Mouse (Mus musculus): ENCODE measurements around the gene Vps37c. TPM values are rescaled to one million over a fixed set of nuclear protein-coding genes. Genes with fewer than 3 reads are reported as not detected.

The Vps37c gene
- total and polyA plus RNA-seq, 2 experiments from 2014 or later, result 27.2 to 30.7 TPM

- no peaks in the 10 kb centered on the region for H3K9me3 ChIP-seq (ENCODE audit: low read length)
- no peak for DNase-seq (ENCODE audit: low spot score)
- H3K4me3 ChIP-seq (ENCODE audit: low read length), result no peak overlapping the region
- ATAC-seq, result no peak
- no peak overlapping the region for H3K4me2 ChIP-seq (ENCODE audit: low read depth, low read length)
- 62% methylated on average over 8 of the region's 8 CpGs for WGBS
- TF ChIP-seq CTCF (IDR thresholded peaks at IDR 0.05; ENCODE audit: low read depth), result no peak
- H3K9ac ChIP-seq (replicated peaks; ENCODE audit: low read length), result no peak overlapping the region
- H3K27me3 ChIP-seq (ENCODE audit: insufficient read depth, low read length), result no peaks in the 10 kb centered on the region
- peaks cover 19% of the 10 kb centered on the region for H3K4me1 ChIP-seq (ENCODE audit: insufficient read depth, low read length)
- no peaks in the 10 kb centered on the region; the same call in 1 of the 2 replicates for H3K36me3 ChIP-seq (ENCODE audit: insufficient read depth, low read length)
- H3K27ac ChIP-seq, result no peak overlapping the region
Observed at GRCm38 (mm10) chr19:10703470-10703869, 14.9 kb downstream of the Vps37c start.

GRCm38 (mm10) chr19:10707087-10707875, 18.7 kb downstream of the Vps37c start:
- no peak overlapping the region for H3K27ac ChIP-seq
- WGBS, result 69% methylated on average over 13 of the region's 13 CpGs
- H3K9me3 ChIP-seq (ENCODE audit: low read length), result no peaks in the 10 kb centered on the region
- H3K27me3 ChIP-seq (ENCODE audit: insufficient read depth, low read length), result no peaks in the 10 kb centered on the region
- H3K4me2 ChIP-seq (ENCODE audit: low read depth, low read length), result no peak overlapping the region
- H3K4me3 ChIP-seq (ENCODE audit: low read length), result no peak overlapping the region
- H3K9ac ChIP-seq (replicated peaks; ENCODE audit: low read length), result no peak overlapping the region
- H3K4me1 ChIP-seq (ENCODE audit: insufficient read depth, low read length), result peaks cover 4% of the 10 kb centered on the region; the same call in 1 of the 2 replicates
- peaks cover 14% of the 10 kb centered on the region for H3K36me3 ChIP-seq (ENCODE audit: insufficient read depth, low read length)
- ATAC-seq, result no peak
- TF ChIP-seq CTCF (IDR thresholded peaks at IDR 0.05; ENCODE audit: low read depth), result no peak
- DNase-seq (ENCODE audit: low spot score), result no peak

- H3K9ac ChIP-seq (replicated peaks; ENCODE audit: low read length), result no peak overlapping the region
- H3K9me3 ChIP-seq (ENCODE audit: low read length), result no peaks in the 10 kb centered on the region
- H3K4me1 ChIP-seq (ENCODE audit: insufficient read depth, low read length), result peaks cover 4% of the 10 kb centered on the region; the same call in 1 of the 2 replicates
- no peak overlapping the region for H3K4me2 ChIP-seq (ENCODE audit: low read depth, low read length)
- no peaks in the 10 kb centered on the region for H3K27me3 ChIP-seq (ENCODE audit: insufficient read depth, low read length)
- H3K36me3 ChIP-seq (ENCODE audit: insufficient read depth, low read length), result peaks cover 20% of the 10 kb centered on the region
- ATAC-seq (no peak), DNase-seq (ENCODE audit: low spot score) (no peak)
- WGBS, result 90% methylated on average over 1 of the region's 1 CpGs
- TF ChIP-seq CTCF (IDR thresholded peaks at IDR 0.05; ENCODE audit: low read depth), result no peak
- no peak overlapping the region for H3K27ac ChIP-seq
- H3K4me3 ChIP-seq (ENCODE audit: low read length), result no peak overlapping the region
Observed at GRCm38 (mm10) chr19:10707881-10708280, 19.3 kb downstream of the Vps37c start.

GRCm38 (mm10) chr19:10708900-10709299, 20.4 kb downstream of the Vps37c start:
- 40% methylated on average over 6 of the region's 6 CpGs for whole genome bisulfite sequencing
- H3K27ac ChIP-seq, result peak overlapping the region; percentile 89
- ATAC-seq, result no peak
- H3K36me3 ChIP-seq (ENCODE audit: insufficient read depth, low read length), result peaks cover 30% of the 10 kb centered on the region
- no peak overlapping the region for H3K4me2 ChIP-seq (ENCODE audit: low read depth, low read length)
- H3K9me3 ChIP-seq (ENCODE audit: low read length), result no peaks in the 10 kb centered on the region
- H3K4me1 ChIP-seq (ENCODE audit: insufficient read depth, low read length), result peaks cover 4% of the 10 kb centered on the region; the same call in 1 of the 2 replicates
- no peak for DNase-seq (ENCODE audit: low spot score)
- H3K27me3 ChIP-seq (ENCODE audit: insufficient read depth, low read length), result no peaks in the 10 kb centered on the region
- no peak overlapping the region for H3K4me3 ChIP-seq (ENCODE audit: low read length)
- peak overlapping the region; percentile 25; the same call in 1 of the 2 replicates for H3K9ac ChIP-seq (replicated peaks; ENCODE audit: low read length)
- TF ChIP-seq CTCF (IDR thresholded peaks at IDR 0.05; ENCODE audit: low read depth), result no peak

GRCm38 (mm10) chr19:10709360-10710087, 21.0 kb downstream of the Vps37c start:
- Histone ChIP-seq H3K27me3 (ENCODE audit: insufficient read depth, low read length) (no peaks in the 10 kb centered on the region), H3K9me3 (ENCODE audit: low read length) (no peaks in the 10 kb centered on the region), H3K9ac (replicated peaks; ENCODE audit: low read length) (peak overlapping the region; percentile 25; the same call in 1 of the 2 replicates), H3K4me3 (ENCODE audit: low read length) (no peak overlapping the region), H3K27ac (peak overlapping the region; percentile 89), H3K36me3 (ENCODE audit: insufficient read depth, low read length) (peaks cover 34% of the 10 kb centered on the region), H3K4me1 (ENCODE audit: insufficient read depth, low read length) (peaks cover 4% of the 10 kb centered on the region; the same call in 1 of the 2 replicates), H3K4me2 (ENCODE audit: low read depth, low read length) (no peak overlapping the region)
- 11% methylated on average over 8 of the region's 8 CpGs for WGBS
- peak; percentile 99 for TF ChIP-seq CTCF (IDR thresholded peaks at IDR 0.05; ENCODE audit: low read depth)
- DNase-seq (ENCODE audit: low spot score) (peak; percentile 99), ATAC-seq (peak; percentile 83)

- Histone ChIP-seq H3K27ac (peak overlapping the region; percentile 89), H3K9ac (replicated peaks; ENCODE audit: low read length) (no peak overlapping the region), H3K4me2 (ENCODE audit: low read depth, low read length) (no peak overlapping the region), H3K9me3 (ENCODE audit: low read length) (no peaks in the 10 kb centered on the region), H3K27me3 (ENCODE audit: insufficient read depth, low read length) (no peaks in the 10 kb centered on the region), H3K4me1 (ENCODE audit: insufficient read depth, low read length) (peaks cover 4% of the 10 kb centered on the region; the same call in 1 of the 2 replicates), H3K4me3 (ENCODE audit: low read length) (no peak overlapping the region), H3K36me3 (ENCODE audit: insufficient read depth, low read length) (peaks cover 34% of the 10 kb centered on the region)
- 27% methylated on average over 9 of the region's 9 CpGs for WGBS
- ATAC-seq (peak; percentile 47), DNase-seq (ENCODE audit: low spot score) (peak; percentile 84)
- peak; percentile 76 for TF ChIP-seq CTCF (IDR thresholded peaks at IDR 0.05; ENCODE audit: low read depth)
Observed at GRCm38 (mm10) chr19:10710088-10710511, 21.6 kb downstream of the Vps37c start.
